Mouse (Mus musculus) neural tube, embryonic 10.5 days (tissue): ENCODE measurements around the gene Hand1.
A peak's percentile ranks its signal among the peaks of the same experiment; 100 is the strongest.
"Not testable (repeated sequence)": the region's sequence is repeated elsewhere in the genome, so short reads cannot be mapped to it uniquely, and the experiment has no call there.

ENCODE experiments used
- DNase-seq: peaks from one replicate; pipeline ENCODE4 v3.0.0-alpha.2; 2017; ENCODE audit warnings: low spot score; ENCODE audit errors: extremely low spot score

The Hand1 gene

GRCm38 (mm10) chr11:57832552-57833201 is at the start of gene Hand1:
TSS of gene Hand1 (minus strand) at chr11:57832818.
- DNase-seq: peak; percentile 61

DNA sequence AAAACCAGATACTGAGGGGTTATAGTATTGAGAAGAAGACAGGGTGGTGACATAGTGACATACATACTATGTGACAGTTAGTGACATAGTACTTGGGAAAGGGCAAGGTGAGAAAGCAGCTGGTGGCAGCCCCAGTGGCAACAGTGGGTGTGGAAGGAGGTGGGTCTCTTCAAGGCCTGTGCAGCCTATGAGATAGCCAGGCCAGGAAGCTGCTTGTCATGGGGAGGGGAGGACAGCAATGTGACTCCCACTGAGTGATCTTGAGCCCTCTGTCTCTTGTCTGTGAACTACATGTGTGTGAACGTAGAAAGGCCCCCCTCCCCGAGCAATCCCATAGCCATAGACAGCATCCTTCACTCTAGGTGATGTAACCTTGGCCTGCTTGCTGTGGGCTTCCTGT is 43.5 kb upstream of the Hand1 start:
- DNase-seq: no peak

DNA sequence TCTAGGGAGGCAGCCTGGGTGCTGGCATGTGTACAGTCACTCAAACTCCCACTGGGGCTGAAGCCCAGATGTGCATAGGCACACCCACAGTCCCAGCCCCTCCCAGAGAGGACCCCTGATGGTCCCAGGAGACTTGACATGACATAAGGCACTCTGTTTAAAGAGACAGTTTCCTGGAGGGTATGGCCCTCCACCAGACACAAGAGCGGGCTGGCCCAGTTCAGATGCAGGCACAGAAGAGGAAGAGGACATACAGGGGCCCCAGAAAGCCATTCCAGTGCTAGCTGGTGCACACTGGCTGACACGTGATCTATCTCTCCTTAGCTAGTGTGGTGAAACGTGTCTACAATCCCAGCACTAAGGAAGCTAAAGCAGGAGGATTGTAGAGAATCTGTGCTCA is 40.4 kb upstream of the Hand1 start:
- DNase-seq: no peak

DNA sequence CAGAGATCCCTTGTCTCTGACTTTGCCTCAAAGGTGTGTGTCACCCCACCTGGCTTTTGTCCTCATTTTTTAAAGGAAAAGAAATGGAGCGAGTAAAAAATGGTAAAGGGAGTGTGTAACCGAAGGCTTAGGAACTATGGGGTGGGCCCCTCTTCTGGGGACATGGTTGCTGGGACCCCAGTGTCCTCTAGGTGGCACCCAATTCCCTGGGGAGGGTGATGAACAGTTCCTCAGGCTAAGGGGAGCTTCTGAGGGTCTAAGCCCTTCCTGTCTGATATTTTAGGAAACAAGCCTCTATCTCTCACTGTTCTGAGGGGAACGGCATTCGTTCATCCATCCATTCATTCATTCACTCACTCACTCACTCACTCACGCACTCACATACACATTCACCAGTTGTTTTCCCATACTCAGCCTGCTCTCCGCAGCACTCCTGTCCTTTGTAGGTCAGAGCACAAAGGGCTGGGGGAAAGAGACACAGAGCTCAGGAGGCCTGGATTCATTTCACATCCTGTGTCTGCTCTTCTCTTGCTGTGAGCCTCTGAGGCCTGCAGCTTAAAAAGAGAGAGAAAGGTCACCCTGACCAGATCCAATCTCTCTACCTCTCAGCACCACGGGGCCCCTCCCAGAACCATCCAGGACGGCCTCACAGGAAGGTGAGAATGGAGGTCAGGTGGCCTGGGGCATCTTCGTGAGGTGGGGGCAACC is 36.3 kb upstream of the Hand1 start:
- no peak for DNase-seq

GRCm38 (mm10) chr11:57866466-57866865 is 33.8 kb upstream of the Hand1 start:
- no peak for DNase-seq

- DNase-seq: no peak
Measured at GRCm38 (mm10) chr11:57864577-57864976, 32.0 kb upstream of the Hand1 start.

GRCm38 (mm10) chr11:57862088-57862487 is 29.5 kb upstream of the Hand1 start:
- DNase-seq: no peak

DNA sequence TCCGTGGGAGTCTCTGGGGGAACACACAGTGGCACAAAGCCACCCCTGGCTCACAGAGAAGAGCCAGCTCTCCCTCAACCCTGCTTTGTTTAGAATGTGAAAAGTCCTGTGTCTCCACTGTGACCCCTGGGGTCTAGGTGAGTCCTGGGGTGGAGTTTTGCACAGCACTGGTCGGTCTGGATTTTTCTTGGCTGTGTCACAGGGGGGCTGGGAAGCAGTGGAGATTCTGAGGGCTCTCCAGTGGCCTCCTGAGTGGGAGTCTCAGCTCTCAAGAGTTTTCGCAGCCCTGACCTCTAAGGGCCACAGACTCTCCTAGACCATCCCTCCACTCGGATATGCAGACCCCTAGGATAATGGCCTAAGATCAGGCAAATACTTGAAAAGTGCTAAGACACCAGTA is 25.1 kb upstream of the Hand1 start:
- no peak for DNase-seq

DNA sequence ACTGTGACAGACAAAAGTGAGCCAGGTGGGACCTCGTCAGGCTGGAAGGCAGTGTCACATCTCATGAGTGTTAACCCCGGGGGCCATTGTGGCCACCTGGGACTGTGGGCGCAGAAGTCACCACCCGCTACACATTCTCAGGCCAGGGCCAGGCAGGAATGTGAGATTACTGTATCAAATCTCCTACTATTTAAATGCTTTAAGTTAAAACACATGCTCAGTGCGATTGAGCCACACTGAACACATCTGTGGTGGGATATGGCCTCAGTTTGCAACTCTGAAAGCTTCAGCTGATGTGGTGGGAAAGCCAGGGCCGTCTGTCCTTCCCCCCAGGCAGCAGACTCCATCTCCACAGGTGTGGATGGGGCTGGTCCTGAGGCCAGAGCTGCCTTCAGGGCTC is 21.0 kb upstream of the Hand1 start:
- DNase-seq: no peak

- no peak for DNase-seq
Measured at GRCm38 (mm10) chr11:57850931-57851330, 18.3 kb upstream of the Hand1 start.

DNA sequence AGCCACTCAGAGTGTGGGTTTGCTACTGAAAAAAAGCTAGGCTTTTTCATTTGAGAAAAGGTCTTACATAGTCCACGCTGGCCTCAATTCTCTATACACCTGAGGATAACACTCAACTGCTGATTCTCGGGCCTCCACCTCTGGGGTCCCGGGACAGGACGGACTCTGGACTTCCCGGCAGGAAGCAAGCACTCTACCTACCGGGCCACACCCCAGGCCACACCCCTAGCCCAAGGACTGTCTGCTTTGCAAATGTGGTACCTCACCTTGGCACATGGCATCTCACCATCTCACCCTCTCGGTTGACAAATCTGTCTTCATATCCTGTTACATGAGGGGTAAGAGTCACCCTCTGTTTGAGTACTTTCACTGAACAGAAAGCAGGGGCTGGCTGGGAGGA is 17.7 kb upstream of the Hand1 start:
- DNase-seq: no peak

DNA sequence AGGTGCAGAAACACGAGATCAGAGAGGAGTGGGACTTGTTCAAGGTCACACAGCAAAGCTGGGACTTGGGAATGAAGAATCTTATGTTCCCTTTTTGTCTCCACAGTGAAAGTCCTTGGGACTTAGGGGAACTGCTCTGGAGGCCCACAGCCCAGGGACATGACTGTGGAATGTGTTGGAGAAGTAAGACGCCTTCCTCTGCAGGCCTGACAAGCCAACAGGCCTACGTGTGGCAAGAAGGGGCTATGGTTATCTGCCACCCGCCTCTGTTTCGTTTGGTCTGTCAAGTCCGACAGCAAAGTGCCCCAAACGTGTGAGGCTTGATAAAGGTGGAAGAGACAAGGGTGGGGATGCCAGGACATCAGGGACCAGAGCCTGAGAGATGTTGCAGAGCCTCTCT is 14.8 kb upstream of the Hand1 start:
- DNase-seq: no peak

DNA sequence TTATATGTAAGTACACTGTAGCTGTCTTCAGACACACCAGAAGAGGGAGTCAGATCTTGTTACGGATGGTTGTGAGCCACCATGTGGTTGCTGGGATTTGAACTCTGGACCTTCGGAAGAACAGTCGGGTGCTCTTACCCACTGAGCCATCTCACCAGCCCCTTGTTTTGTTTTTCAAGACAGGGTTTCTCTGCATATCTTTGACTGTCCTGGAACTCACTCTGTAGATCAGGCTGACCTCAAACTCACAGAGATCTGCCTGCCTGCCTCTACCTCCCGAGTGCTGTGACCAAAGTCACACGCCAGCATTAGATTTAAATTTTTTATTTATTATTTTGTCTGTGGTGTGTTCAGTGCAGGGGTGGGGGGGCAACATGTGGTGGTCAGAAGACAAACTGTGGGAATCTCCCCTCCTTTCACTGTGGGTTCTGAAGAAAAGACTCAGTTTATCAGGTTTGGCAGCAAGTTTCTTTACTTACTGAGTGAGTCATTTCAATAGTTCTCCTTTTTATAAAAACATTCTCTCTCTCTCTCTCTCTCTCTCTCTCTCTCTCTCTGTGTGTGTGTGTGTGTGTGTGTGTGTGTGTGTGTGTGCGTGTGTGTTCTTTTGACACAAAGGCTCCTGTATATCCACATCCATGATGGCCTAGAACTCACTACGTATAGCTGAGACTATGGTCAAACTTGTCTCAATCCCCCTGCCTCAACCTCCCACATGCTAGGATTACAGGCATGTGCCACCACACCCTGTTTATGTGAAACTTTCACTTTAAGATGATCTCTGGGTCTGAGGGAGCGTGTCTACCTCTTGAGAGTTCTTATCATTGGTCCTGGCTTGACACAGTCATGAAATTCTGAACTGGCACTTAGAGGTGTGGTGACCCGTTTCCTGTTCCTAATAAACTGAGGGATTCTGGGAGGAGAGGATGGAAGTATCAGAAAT is 14.1 kb upstream of the Hand1 start:
- DNase-seq: not testable (repeated sequence)

DNA sequence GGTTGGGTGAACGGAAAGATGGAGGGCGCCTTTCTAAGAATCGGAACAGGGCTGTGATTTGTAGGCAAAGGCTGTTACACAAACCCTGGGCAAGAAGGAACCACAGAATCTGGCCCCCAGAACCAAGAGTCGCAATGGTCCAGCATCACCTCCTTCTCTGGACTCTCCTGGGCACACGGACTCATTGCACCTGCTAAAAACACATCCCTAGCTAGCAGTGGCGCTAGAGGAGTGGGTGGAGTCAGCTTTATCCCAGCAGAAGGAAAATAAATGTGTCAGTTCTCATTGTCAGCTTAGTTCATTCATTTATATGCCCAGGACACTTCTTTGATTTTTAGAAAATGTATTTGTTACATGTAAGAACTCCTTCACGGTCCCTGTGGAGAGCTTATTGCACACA is 8.8 kb upstream of the Hand1 start:
- no peak for DNase-seq

DNA sequence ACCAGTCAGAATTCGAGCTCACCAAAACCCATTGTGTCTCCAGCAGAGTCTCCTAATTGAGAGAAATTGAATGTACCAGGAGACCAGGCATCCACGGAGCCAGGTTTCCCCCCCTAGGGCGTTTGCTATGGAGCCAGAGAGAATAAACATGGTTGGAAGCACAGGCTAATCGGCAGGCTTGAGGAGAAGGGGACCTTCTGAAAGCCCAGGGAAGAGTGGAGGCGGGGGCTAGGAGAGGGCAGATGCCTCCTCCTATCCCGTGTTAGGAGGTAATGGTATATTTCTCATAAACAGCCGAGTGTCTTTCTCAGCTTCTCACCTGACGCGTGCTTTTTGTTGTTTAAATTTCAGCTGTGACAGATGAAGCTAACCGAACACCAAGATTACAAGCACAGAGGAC is 8.4 kb upstream of the Hand1 start:
- peak; percentile 19 for DNase-seq

DNA sequence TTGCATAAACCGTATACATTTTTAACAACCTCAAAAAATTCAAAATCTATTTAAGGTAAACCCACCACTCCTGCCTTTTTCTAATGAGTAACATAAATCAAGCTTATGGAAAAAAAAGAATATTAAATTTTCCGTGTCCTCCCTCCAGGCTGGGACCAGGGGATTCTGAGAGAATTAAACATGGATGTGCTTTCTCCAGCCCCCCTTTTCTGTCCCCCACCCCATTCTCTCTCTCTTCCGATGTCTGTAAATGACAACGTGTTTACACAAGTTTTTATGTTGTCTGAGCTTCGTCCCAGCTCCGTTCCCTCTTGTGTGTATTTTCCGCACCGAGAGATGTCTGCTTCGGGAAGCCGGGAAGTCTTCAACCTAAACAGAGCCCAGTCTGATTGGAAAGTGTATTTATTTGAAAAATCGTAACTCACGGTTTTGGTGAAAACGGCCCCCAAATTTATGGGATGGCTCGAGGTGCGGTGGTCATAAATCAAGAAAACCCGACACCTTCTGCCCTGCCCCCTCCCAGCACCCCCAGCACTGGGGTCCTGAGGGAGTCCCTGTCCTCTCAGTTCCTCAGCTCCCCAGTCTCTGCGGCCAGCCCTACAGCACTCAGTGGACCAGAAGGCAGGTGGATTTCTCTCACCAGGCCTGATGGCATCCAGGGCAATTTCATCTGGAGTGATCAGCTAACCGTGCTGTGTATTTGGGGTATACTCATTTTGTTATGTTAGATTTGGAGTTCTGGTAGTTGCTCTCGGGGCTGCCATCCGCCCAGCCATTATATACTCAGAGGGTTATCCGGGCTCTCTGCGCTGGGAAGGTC is 5.5 kb upstream of the Hand1 start:
- DNase-seq: peak; percentile 53

- peak; percentile 59 for DNase-seq
Measured at GRCm38 (mm10) chr11:57836872-57837680, 4.5 kb upstream of the Hand1 start.

DNA sequence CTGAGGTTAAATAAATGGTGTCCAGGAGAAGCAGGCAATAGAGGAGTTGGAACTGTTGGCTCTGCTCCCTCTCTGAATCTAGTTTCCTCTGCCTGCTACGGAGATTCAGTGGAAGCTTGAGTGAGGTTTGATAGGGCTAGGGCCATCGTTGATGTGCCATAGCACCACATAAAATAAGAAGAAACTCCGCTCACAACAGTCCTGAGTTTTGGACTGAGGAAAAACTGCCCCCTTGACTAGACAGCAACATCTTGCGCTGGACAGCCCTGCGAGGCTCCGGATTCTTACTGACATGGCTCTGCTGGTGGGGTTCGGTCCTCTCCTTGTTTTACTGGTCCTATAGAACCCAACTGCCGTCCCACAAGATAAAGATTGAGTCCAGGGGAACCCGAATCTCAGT is 3.8 kb upstream of the Hand1 start:
- no peak for DNase-seq

GRCm38 (mm10) chr11:57835931-57836330 is 3.3 kb upstream of the Hand1 start:
- no peak for DNase-seq

DNA sequence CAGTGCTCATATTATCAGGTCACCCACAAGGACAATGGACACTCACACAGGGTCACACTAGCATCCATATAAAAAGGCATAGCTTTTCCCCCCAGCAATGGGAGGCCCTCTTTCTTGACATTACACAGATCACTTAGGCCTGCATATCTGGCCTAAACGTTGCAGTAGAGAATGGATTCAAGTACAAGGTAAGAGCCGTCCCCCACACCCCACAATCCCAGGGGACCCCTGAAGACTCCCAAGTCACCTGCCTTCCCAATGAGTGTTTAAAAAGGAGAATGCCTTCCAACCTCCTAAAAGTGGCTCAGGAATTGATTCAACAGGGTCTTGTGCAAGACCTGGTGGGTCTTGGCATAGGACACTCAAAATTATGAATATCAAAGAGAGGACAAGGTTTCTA is 2.7 kb upstream of the Hand1 start:
- no peak for DNase-seq
